ENCODE assay signal across 9 mouse cellular contexts in genomic region chr11:54439691-54440029, GRCm38 (mm10). TPM values are rescaled to one million over a fixed set of nuclear protein-coding genes. Genes with fewer than 3 reads are reported as not detected.
DNase-seq lines count a peak whose midpoint lies in the region; ATAC-seq and TF ChIP-seq lines count a peak whose summit lies in the region.
"Had no signal": no experiment of that assay in that cellular context is flagged by ENCODE, and none has a peak within 500 bp of the region (broad histone marks: within the 10 kb centered on the region; RNA-seq: fewer than 3 reads in every experiment).

No protein-coding gene starts in this region.

- TF ChIP-seq CTCF in cerebellum, adult 2 months (IDR thresholded peaks at IDR 0.05; ENCODE audit: borderline replicate concordance, insufficient read depth, low read depth, low read length): no peak

- no peak overlapping the region for H3K27ac ChIP-seq in cerebellum, adult 2 months (ENCODE audit: insufficient read depth, low read length)
- H3K27ac ChIP-seq in limb, embryonic 13.5 days: no peak overlapping the region
- H3K27ac ChIP-seq in stomach, embryonic 15.5 days: no peak overlapping the region

- H3K4me1 ChIP-seq in cerebellum, adult 2 months (ENCODE audit: control insufficient read depth, insufficient read depth, low read length): peaks cover 6% of the 10 kb centered on the region
- H3K4me1 ChIP-seq in megakaryocyte, embryonic 14.5 days: peaks cover 42% of the 10 kb centered on the region
- H3K4me1 ChIP-seq in limb, embryonic 13.5 days: peaks cover 18% of the 10 kb centered on the region
- H3K4me1 ChIP-seq in stomach, embryonic 15.5 days: 0 out of 2 replicates have a peak, but pooled peaks cover 3% of the 10 kb centered on the region

- no peak for DNase-seq in cerebellum, adult 2 months
- no peak for DNase-seq in cerebellum, adult 11 months
- DNase-seq in adrenal gland, postnatal 10 days: no peak
- no peak for DNase-seq in layer of hippocampus, adult 11-12 months (ENCODE audit: low spot score)
- DNase-seq: adrenal gland, postnatal 36 days had no signal

- 11% methylated on average over 3 of the region's 3 CpGs for WGBS in cerebellum, adult 2 months
- WGBS in limb, embryonic 13.5 days: 66% methylated on average over 3 of the region's 3 CpGs
- WGBS in stomach, embryonic 15.5 days: 53% methylated on average over 3 of the region's 3 CpGs

- no peaks in the 10 kb centered on the region for H3K9me3 ChIP-seq in megakaryocyte, embryonic 14.5 days
- H3K9me3 ChIP-seq in limb, embryonic 13.5 days: no peaks in the 10 kb centered on the region
- no peaks in the 10 kb centered on the region for H3K9me3 ChIP-seq in stomach, embryonic 15.5 days

- peak overlapping the region; percentile 77 for H3K4me2 ChIP-seq in limb, embryonic 13.5 days (replicated peaks)
- H3K4me2 ChIP-seq in stomach, embryonic 15.5 days: peak overlapping the region; percentile 60

- no peak for TF ChIP-seq POLR2A in cerebellum, adult 2 months (IDR thresholded peaks at IDR 0.05; ENCODE audit: borderline replicate concordance, insufficient read depth, low read length)

- peaks cover 3% of the 10 kb centered on the region for H3K36me3 ChIP-seq in megakaryocyte, embryonic 14.5 days (replicated peaks; ENCODE audit: low read length)
- no peaks in the 10 kb centered on the region for H3K36me3 ChIP-seq in limb, embryonic 13.5 days
- no peaks in the 10 kb centered on the region for H3K36me3 ChIP-seq in stomach, embryonic 15.5 days

- peak overlapping the region; percentile 35; the same call in 1 of the 2 replicates for H3K9ac ChIP-seq in limb, embryonic 13.5 days
- no peak overlapping the region for H3K9ac ChIP-seq in stomach, embryonic 15.5 days

- H3K4me3 ChIP-seq in cerebellum, adult 2 months (replicated peaks; ENCODE audit: insufficient read depth, low read depth, low read length): peak overlapping the region; percentile 81
- peak overlapping the region; percentile 97 for H3K4me3 ChIP-seq in megakaryocyte, embryonic 14.5 days (replicated peaks)
- H3K4me3 ChIP-seq in limb, embryonic 13.5 days: peak overlapping the region; percentile 94
- peak overlapping the region; percentile 95 for H3K4me3 ChIP-seq in stomach, embryonic 15.5 days (replicated peaks)

- ATAC-seq in megakaryocyte, adult 5-6 weeks (ENCODE audit: poor library complexity, severe bottlenecking): no peak
- ATAC-seq in limb, embryonic 13.5 days (ENCODE audit: low FRiP score, low read depth): no peak
- no peak for ATAC-seq in stomach, embryonic 15.5 days (ENCODE audit: insufficient read depth, low FRiP score, low read depth)

- no peaks in the 10 kb centered on the region for H3K27me3 ChIP-seq in cerebellum, adult 2 months (ENCODE audit: control insufficient read depth, insufficient read depth, low read length)
- no peaks in the 10 kb centered on the region for H3K27me3 ChIP-seq in megakaryocyte, embryonic 14.5 days (replicated peaks)
- no peaks in the 10 kb centered on the region for H3K27me3 ChIP-seq in limb, embryonic 13.5 days
- no peaks in the 10 kb centered on the region for H3K27me3 ChIP-seq in stomach, embryonic 15.5 days (replicated peaks)

RNA-seq across cellular contexts. Expression of gene Fnip1, which starts 1.7 kb away (rescaled TPM):
- polyA plus RNA-seq in cerebellum, adult 2 months (2012; rRNA removed): 14.8 and 16.2 TPM in 2 replicates
- polyA plus RNA-seq in megakaryocyte, embryonic 14.5 days (2012; ENCODE audit: insufficient read depth, low replicate concordance): 0.35 TPM in 1 of 2 replicates, not detected in the other
- 37.8 and 39.6 TPM in 2 replicates for total RNA-seq in megakaryocyte, adult 5-6 weeks (2015)
- 39.2 and 45.6 TPM in 2 replicates for total RNA-seq in megakaryocyte, adult 5-6 weeks (2017)
- polyA plus RNA-seq in limb, embryonic 13.5 days (2015; fragmentation: Nextera tagmentation; extraction: Ambion mirVana): 10.3 and 11.6 TPM in 2 replicates
- polyA plus RNA-seq in stomach, embryonic 15.5 days (2015; fragmentation: Nextera tagmentation; extraction: Ambion mirVana): 10.6 and 11.5 TPM in 2 replicates
- total RNA-seq in adrenal gland, postnatal 10 days (2021): 10 to 100 TPM; 26.1 to 27.4 TPM
